In genomic region chr8:116994016-116994716, GRCm38 (mm10) we compare ENCODE assay signal across 8 mouse cellular contexts. TPM values are rescaled to one million over a fixed set of nuclear protein-coding genes. Genes with fewer than 3 reads are reported as not detected.
DNase-seq lines count a peak whose midpoint lies in the region; ATAC-seq and TF ChIP-seq lines count a peak whose summit lies in the region.

No protein-coding gene starts in this region.

- DNase-seq in heart, postnatal 25 days (ENCODE audit: low spot score) = no peak
- no peak for DNase-seq in MEL (ENCODE audit: low read depth, low spot score)
- no peak for DNase-seq in forebrain, postnatal 0 days
- peak; percentile 81 for DNase-seq in midbrain, embryonic 11.5 days (ENCODE audit: low spot score, missing footprints)
- DNase-seq in ovary, postnatal 10 days (ENCODE audit: low spot score) = no peak
- DNase-seq in gastrocnemius, postnatal 14 days = no peak
- DNase-seq in left cerebral cortex, adult 8-10 months (ENCODE audit: low spot score in 2 of 2) = no peak

- ATAC-seq in heart, embryonic 14.5 days (ENCODE audit: insufficient number of reproducible peaks, insufficient read depth, low FRiP score, low read depth) = no peak
- ATAC-seq in forebrain, postnatal 0 days = no peak
- ATAC-seq in midbrain, embryonic 11.5 days (ENCODE audit: low FRiP score) = no peak

- H3K4me3 ChIP-seq in heart, embryonic 14.5 days (ENCODE audit: control insufficient read depth in 1 of 2, insufficient read depth in 1 of 2, low read depth in 1 of 2, low read length in 2 of 2) = peak overlapping the region; percentile 66 to 80
- H3K4me3 ChIP-seq in MEL (ENCODE audit: control insufficient read depth in 1 of 2, insufficient read depth in 1 of 2, low read depth in 2 of 2, low read length in 2 of 2) = peak overlapping the region; percentile 46 to 57; a peak in 3 of 4 replicates
- H3K4me3 ChIP-seq in forebrain, postnatal 0 days (ENCODE audit: low read depth, low read length) = peak overlapping the region; percentile 66
- H3K4me3 ChIP-seq in midbrain, embryonic 11.5 days (ENCODE audit: low read depth, low read length) = peak overlapping the region; percentile 54

- peaks cover 2% of the 10 kb centered on the region; the same call in 1 of the 2 replicates for H3K36me3 ChIP-seq in heart, embryonic 14.5 days (ENCODE audit: control insufficient read depth, insufficient read depth, low read length)
- H3K36me3 ChIP-seq in MEL (ENCODE audit: control insufficient read depth in 1 of 2, insufficient read depth in 2 of 2, low read length in 2 of 2) = peaks cover 0 to 4% of the 10 kb centered on the region in 2 experiments; a peak in 1 of 4 replicates
- no peaks in the 10 kb centered on the region for H3K36me3 ChIP-seq in forebrain, postnatal 0 days (ENCODE audit: insufficient read depth)
- no peaks in the 10 kb centered on the region for H3K36me3 ChIP-seq in midbrain, embryonic 11.5 days (ENCODE audit: control insufficient read depth, insufficient read depth, low read length)

- peaks cover 4 to 13% of the 10 kb centered on the region in 2 experiments for H3K4me1 ChIP-seq in heart, embryonic 14.5 days (ENCODE audit: control insufficient read depth in 2 of 2, insufficient read depth in 2 of 2, low read length in 2 of 2)
- H3K4me1 ChIP-seq in MEL (ENCODE audit: control insufficient read depth in 1 of 2, insufficient read depth in 2 of 2, low read length in 2 of 2) = peaks cover 0 to 17% of the 10 kb centered on the region in 2 experiments; a peak in 3 of 4 replicates
- H3K4me1 ChIP-seq in forebrain, postnatal 0 days (ENCODE audit: insufficient read depth) = peaks cover 9% of the 10 kb centered on the region; the same call in 1 of the 2 replicates
- peaks cover 7% of the 10 kb centered on the region for H3K4me1 ChIP-seq in midbrain, embryonic 11.5 days (ENCODE audit: control insufficient read depth, insufficient read depth, low read length)

- TF ChIP-seq POLR2A in MEL (IDR thresholded peaks at IDR 0.05; ENCODE audit: control insufficient read depth in 1 of 2, insufficient read depth in 1 of 2, low read depth in 1 of 2, low read length in 2 of 2, poor library complexity in 1 of 2) = no peak

- TF ChIP-seq RAD21 in MEL (IDR thresholded peaks at IDR 0.05; ENCODE audit: low read depth, low read length) = no peak

- no peaks in the 10 kb centered on the region for H3K9me3 ChIP-seq in heart, embryonic 14.5 days (ENCODE audit: control insufficient read depth, low read length)
- H3K9me3 ChIP-seq in MEL (replicated peaks; ENCODE audit: insufficient read depth, low read length) = no peaks in the 10 kb centered on the region
- no peaks in the 10 kb centered on the region for H3K9me3 ChIP-seq in forebrain, postnatal 0 days (ENCODE audit: low read length)
- H3K9me3 ChIP-seq in midbrain, embryonic 11.5 days (ENCODE audit: control insufficient read depth, low read length) = no peaks in the 10 kb centered on the region

- H3K79me2 ChIP-seq in MEL (ENCODE audit: control insufficient read depth, insufficient read depth, low read length, poor library complexity) = peaks cover 19% of the 10 kb centered on the region

- H3K4me2 ChIP-seq in heart, embryonic 14.5 days (ENCODE audit: low read length) = peak overlapping the region; percentile 97
- peak overlapping the region; percentile 86 for H3K4me2 ChIP-seq in forebrain, postnatal 0 days (ENCODE audit: low read depth)
- H3K4me2 ChIP-seq in midbrain, embryonic 11.5 days = peak overlapping the region; percentile 91

- peak overlapping the region; percentile 59 to 80; a peak in 2 of 4 replicates for H3K27ac ChIP-seq in heart, embryonic 14.5 days (replicated peaks in 1 of 2; ENCODE audit: control insufficient read depth in 1 of 2, insufficient read depth in 1 of 2, low read depth in 2 of 2, low read length in 2 of 2)
- no peak overlapping the region for H3K27ac ChIP-seq in MEL (ENCODE audit: control insufficient read depth, low read depth, low read length)
- H3K27ac ChIP-seq in forebrain, postnatal 0 days (ENCODE audit: low read depth, low read length) = no peak overlapping the region
- no peak overlapping the region for H3K27ac ChIP-seq in midbrain, embryonic 11.5 days (ENCODE audit: low read depth, low read length)

- TF ChIP-seq CTCF in MEL (IDR thresholded peaks at IDR 0.05 in 2 of 3, conservative IDR thresholded peaks at IDR 0.05 in 1 of 3; ENCODE audit: control insufficient read depth in 1 of 3, insufficient read depth in 1 of 3, low read depth in 2 of 3, low read length in 3 of 3, poor library complexity in 1 of 3, severe bottlenecking in 1 of 3) = no peak
- TF ChIP-seq CTCF in forebrain, postnatal 0 days (IDR thresholded peaks at IDR 0.05; ENCODE audit: low read depth) = no peak

- no peak for TF ChIP-seq EP300 in MEL (IDR thresholded peaks at IDR 0.05; ENCODE audit: low read depth in 1 of 2, low read length in 2 of 2)

- H3K27me3 ChIP-seq in heart, embryonic 14.5 days (ENCODE audit: control insufficient read depth, insufficient read depth, low read length) = no peaks in the 10 kb centered on the region
- H3K27me3 ChIP-seq in MEL (ENCODE audit: control insufficient read depth in 1 of 2, insufficient read depth in 2 of 2, low read length in 2 of 2) = no peaks in the 10 kb centered on the region; a peak in 1 of 4 replicates
- no peaks in the 10 kb centered on the region for H3K27me3 ChIP-seq in forebrain, postnatal 0 days (ENCODE audit: insufficient read depth, low read length)
- no peaks in the 10 kb centered on the region for H3K27me3 ChIP-seq in midbrain, embryonic 11.5 days (ENCODE audit: control insufficient read depth, insufficient read depth, low read length)

- peak overlapping the region; percentile 70 for H3K9ac ChIP-seq in heart, embryonic 14.5 days (ENCODE audit: low read length)
- H3K9ac ChIP-seq in MEL (ENCODE audit: control insufficient read depth, low read depth, low read length, poor library complexity, severe bottlenecking) = peak overlapping the region; percentile 37
- H3K9ac ChIP-seq in forebrain, postnatal 0 days = peak overlapping the region; percentile 40; the same call in 1 of the 2 replicates
- H3K9ac ChIP-seq in midbrain, embryonic 11.5 days (ENCODE audit: low read length) = peak overlapping the region; percentile 43; the same call in 1 of the 2 replicates

- intact Hi-C loops in heart, postnatal 25 days (cut with DNase I) = no loop called here
- intact Hi-C loops in gastrocnemius, postnatal 14 days (cut with DNase I; ENCODE audit: low total_unique reads) = no loop called here

- WGBS in heart, embryonic 14.5 days = 54% methylated on average over 11 of the region's 11 CpGs
- 60% methylated on average over 11 of the region's 11 CpGs for WGBS in forebrain, postnatal 0 days
- WGBS in midbrain, embryonic 11.5 days = 64% methylated on average over 11 of the region's 11 CpGs

TF ChIP-seq in MEL, 35 proteins besides CTCF, POLR2A, EP300 and RAD21 (continues in another document):
- no peak for TF ChIP-seq HCFC1 (IDR thresholded peaks at IDR 0.05; ENCODE audit: low read depth, low read length)
- TF ChIP-seq MEF2A (IDR thresholded peaks at IDR 0.05; ENCODE audit: extremely low read depth, insufficient replicate concordance, low read depth, low read length, poor library complexity, severe bottlenecking) = no peak
- TF ChIP-seq ZMIZ1 (IDR thresholded peaks at IDR 0.05; ENCODE audit: low read depth, low read length) = no peak
- TF ChIP-seq ELF1 (IDR thresholded peaks at IDR 0.05; ENCODE audit: low read depth, low read length) = no peak
- TF ChIP-seq USF2 (IDR thresholded peaks at IDR 0.05; ENCODE audit: borderline replicate concordance in 1 of 2, insufficient read depth in 1 of 2, low read depth in 1 of 2, low read length in 2 of 2) = no peak
- TF ChIP-seq SMC3 (IDR thresholded peaks at IDR 0.05; ENCODE audit: low read depth, low read length) = no peak
- TF ChIP-seq MXI1 (IDR thresholded peaks at IDR 0.05; ENCODE audit: low read depth, low read length) = no peak
- TF ChIP-seq MAZ (IDR thresholded peaks at IDR 0.05; ENCODE audit: low read depth, low read length) = no peak

RNA-seq across cellular contexts. Expression of gene Gcsh, which starts 0.8 kb away (rescaled TPM):
- 84.8 and 88.3 TPM in 2 replicates for polyA plus RNA-seq in heart, embryonic 14.5 days (2014; fragmentation: Nextera tagmentation; extraction: Ambion mirVana)
- total RNA-seq in heart, postnatal 25 days (2021) = 10 to 100 TPM; 47.1 to 50.5 TPM
- total RNA-seq in MEL (2012; rRNA removed) = 118 and 137 TPM in 2 replicates
- polyA plus RNA-seq in MEL (2012; ENCODE audit: insufficient read depth in 1 of 2, insufficient read length in 2 of 2, low read depth in 1 of 2, low replicate concordance in 2 of 2, missing spikeins in 1 of 2) = 10 to 100 TPM in 1 of 2 experiments, not detected in 1; 77.1 TPM
- 50.2 and 58.5 TPM in 2 replicates for total RNA-seq in forebrain, postnatal 0 days (2014; rRNA removed)
- 87.0 and 92.0 TPM in 2 replicates for polyA plus RNA-seq in forebrain, postnatal 0 days (2015; fragmentation: Nextera tagmentation; extraction: Ambion mirVana)
- 146 and 158 TPM in 2 replicates for polyA plus RNA-seq in midbrain, embryonic 11.5 days (2014; fragmentation: Nextera tagmentation; extraction: Ambion mirVana)
- 10 to 100 TPM; 41.5 to 42.2 TPM for total RNA-seq in gastrocnemius, postnatal 14 days (2021)
- 10 to 100 TPM; 40.5 to 44.8 (median 42.6) TPM for total RNA-seq in left cerebral cortex, adult 8-10 months (2022)

RNA-seq across cellular contexts. Expression of gene 1700030J22Rik, which starts 15.4 kb away (rescaled TPM):
- 0.66 and 0.75 TPM in 2 replicates for polyA plus RNA-seq in heart, embryonic 14.5 days (2014; fragmentation: Nextera tagmentation; extraction: Ambion mirVana)
- under 1 TPM; 0.31 to 0.45 TPM for total RNA-seq in heart, postnatal 25 days (2021)
- total RNA-seq in MEL (2012; rRNA removed) = 0.15 and 0.16 TPM in 2 replicates
- polyA plus RNA-seq in MEL (2012; ENCODE audit: insufficient read depth in 1 of 2, insufficient read length in 2 of 2, low read depth in 1 of 2, low replicate concordance in 2 of 2, missing spikeins in 1 of 2) = under 1 TPM in 1 of 2 experiments, not detected in 1; 0.38 TPM
- total RNA-seq in forebrain, postnatal 0 days (2014; rRNA removed) = 7.8 and 7.9 TPM in 2 replicates
- polyA plus RNA-seq in forebrain, postnatal 0 days (2015; fragmentation: Nextera tagmentation; extraction: Ambion mirVana) = 4.3 and 6.5 TPM in 2 replicates
- 2.7 and 3.8 TPM in 2 replicates for polyA plus RNA-seq in midbrain, embryonic 11.5 days (2014; fragmentation: Nextera tagmentation; extraction: Ambion mirVana)
- under 1 TPM; 0.14 to 0.24 TPM for total RNA-seq in gastrocnemius, postnatal 14 days (2021)
- total RNA-seq in left cerebral cortex, adult 8-10 months (2022) = 10 to 100 TPM; 10.7 to 11.9 (median 11.3) TPM

RNA-seq across cellular contexts. Expression of gene Atmin, which starts 51.0 kb away (rescaled TPM):
- 11.6 and 12.3 TPM in 2 replicates for polyA plus RNA-seq in heart, embryonic 14.5 days (2014; fragmentation: Nextera tagmentation; extraction: Ambion mirVana)
- 10 to 100 TPM; 13.4 to 14.3 TPM for total RNA-seq in heart, postnatal 25 days (2021)
- 17.3 and 19.7 TPM in 2 replicates for total RNA-seq in MEL (2012; rRNA removed)
- polyA plus RNA-seq in MEL (2012; ENCODE audit: insufficient read depth in 1 of 2, insufficient read length in 2 of 2, low read depth in 1 of 2, low replicate concordance in 2 of 2, missing spikeins in 1 of 2) = 10 to 100 TPM in 1 of 2 experiments, not detected in 1; 34.5 TPM
- total RNA-seq in forebrain, postnatal 0 days (2014; rRNA removed) = 24.9 and 39.4 TPM in 2 replicates
- 15.1 and 18.8 TPM in 2 replicates for polyA plus RNA-seq in forebrain, postnatal 0 days (2015; fragmentation: Nextera tagmentation; extraction: Ambion mirVana)
- polyA plus RNA-seq in midbrain, embryonic 11.5 days (2014; fragmentation: Nextera tagmentation; extraction: Ambion mirVana) = 16.8 and 17.5 TPM in 2 replicates
- total RNA-seq in gastrocnemius, postnatal 14 days (2021) = 10 to 100 TPM; 10.9 to 12.2 TPM
- total RNA-seq in left cerebral cortex, adult 8-10 months (2022) = 10 to 100 TPM; 66.7 to 75.1 (median 71.3) TPM

Comparison
In these comparisons a context has a peak if more than half of its experiments do, and no peak if none do; other contexts are left out.
1. H3K27ac ChIP-seq: peak in heart, embryonic 14.5 days (2 of 2); none in MEL (single experiment), forebrain, postnatal 0 days (single experiment) and midbrain, embryonic 11.5 days (single experiment).
2. Peak in every context shown above with its lines, with median percentiles within 50 percentile points of each other: H3K4me2 ChIP-seq, H3K4me3 ChIP-seq and H3K9ac ChIP-seq.